ENCODE assay signal across 22 mouse cellular contexts in genomic region chr17:47715037-47715436, GRCm38 (mm10). TPM values are rescaled to one million over a fixed set of nuclear protein-coding genes. Genes with fewer than 3 reads are reported as not detected.
"Had no signal": no experiment of that assay in that cellular context is flagged by ENCODE, and none has a peak within 500 bp of the region (broad histone marks: within the 10 kb centered on the region; RNA-seq: fewer than 3 reads in every experiment).

No protein-coding gene starts in this region.

- H3K4me1 ChIP-seq: liver, embryonic 15.5 days; midbrain, embryonic 10.5 days; midbrain, embryonic 12.5 days; neural tube, embryonic 13.5 days had no signal

- DNase-seq: liver, postnatal 0 days; lung, embryonic 14.5 days; lung, postnatal 10 days; lung, postnatal 4 days; midbrain, embryonic 14.5 days; retina, postnatal 1 day; right cerebral cortex, adult 18-20 months; right cerebral cortex, postnatal 25 days; right cerebral cortex, postnatal 4 days; spleen, adult 18-20 months; thymus, adult 18-20 months; thymus, postnatal 14 days; thymus, postnatal 36 days had no signal

- H3K4me3 ChIP-seq: liver, embryonic 15.5 days; midbrain, embryonic 10.5 days; midbrain, embryonic 12.5 days; myocyte; neural tube, embryonic 13.5 days; neural tube, embryonic 15.5 days had no signal

- ATAC-seq: liver, postnatal 0 days; midbrain, embryonic 16.5 days had no signal

- H3K27ac ChIP-seq: liver, embryonic 15.5 days; midbrain, embryonic 10.5 days; midbrain, embryonic 12.5 days; neural tube, embryonic 13.5 days; neural tube, embryonic 15.5 days had no signal

RNA-seq across cellular contexts. Expression of gene Pgc, which starts 11.6 kb away (rescaled TPM):
- total RNA-seq: megakaryocyte-erythroid progenitor cell, adult 5-6 weeks had no signal
- polyA plus RNA-seq: liver, embryonic 15.5 days; midbrain, embryonic 12.5 days; midbrain, embryonic 14.5 days; myocyte; neural tube, embryonic 11.5 days; neural tube, embryonic 13.5 days; neural tube, embryonic 15.5 days had no signal

RNA-seq across cellular contexts. Expression of gene Prickle4, which starts 20.5 kb away (rescaled TPM):
- total RNA-seq: megakaryocyte-erythroid progenitor cell, adult 5-6 weeks had no signal
- polyA plus RNA-seq: liver, embryonic 15.5 days; lung, embryonic 14.5 days; midbrain, embryonic 14.5 days had no signal

RNA-seq across cellular contexts. Expression of gene Gm21981, which starts 20.8 kb away (rescaled TPM):
- polyA plus RNA-seq: liver, embryonic 15.5 days had no signal
